Comparison of ENCODE assay signal across 10 mouse cellular contexts in the genomic region with DNA sequence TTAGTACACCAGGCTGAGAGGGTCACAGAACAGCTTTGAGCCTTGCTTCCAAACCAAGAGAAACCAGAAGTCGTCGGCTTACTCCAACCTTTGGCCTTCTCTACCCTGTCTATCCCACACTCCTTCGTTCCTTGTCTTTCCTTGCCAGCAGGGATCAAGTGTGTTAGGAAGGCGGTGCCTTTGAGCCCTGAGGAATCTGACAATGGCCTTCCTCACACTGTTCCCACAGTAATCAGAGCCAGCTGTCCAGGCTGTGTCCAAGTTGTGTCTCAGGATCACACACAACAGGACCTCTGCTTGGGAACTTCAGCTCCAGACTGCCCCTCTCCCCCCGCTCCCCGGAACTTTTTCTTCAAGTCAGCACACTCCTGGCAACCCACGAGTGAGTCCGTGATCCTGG.
DNase-seq lines count a peak whose midpoint lies in the region; ATAC-seq lines count a peak whose summit lies in the region.
"Had no signal": no experiment of that assay in that cellular context is flagged by ENCODE, and none has a peak within 500 bp of the region (broad histone marks: within the 10 kb centered on the region; RNA-seq: fewer than 3 reads in every experiment).

No protein-coding gene starts in this region.

- DNase-seq in lung, postnatal 14 days: peak; percentile 9
- no peak for DNase-seq in lung, adult 18-20 months
- DNase-seq in heart, embryonic 10.5 days (ENCODE audit: low spot score): no peak
- DNase-seq in kidney, adult 8-10 months: peak; percentile 15 to 22
- no peak for DNase-seq in ovary, postnatal 10 days (ENCODE audit: low spot score)
- no peak for DNase-seq in layer of hippocampus, adult 8-10 months (ENCODE audit: low spot score in 2 of 2)
- DNase-seq: cerebellum, adult 11-12 months had no signal

- no peak overlapping the region for H3K4me2 ChIP-seq in stomach, embryonic 16.5 days (ENCODE audit: low read depth, low read length)
- H3K4me2 ChIP-seq: liver, embryonic 15.5 days; midbrain, embryonic 15.5 days had no signal

- H3K9me3 ChIP-seq in heart, embryonic 10.5 days: no peaks in the 10 kb centered on the region
- no peaks in the 10 kb centered on the region for H3K9me3 ChIP-seq in stomach, embryonic 16.5 days (replicated peaks; ENCODE audit: control insufficient read depth, low read length)
- H3K9me3 ChIP-seq: liver, embryonic 15.5 days; midbrain, embryonic 15.5 days had no signal

- no peak overlapping the region for H3K9ac ChIP-seq in stomach, embryonic 16.5 days (ENCODE audit: low read length)
- H3K9ac ChIP-seq: liver, embryonic 15.5 days; midbrain, embryonic 15.5 days had no signal

- H3K27ac ChIP-seq in heart, embryonic 10.5 days: peak overlapping the region; percentile 76; the same call in 1 of the 2 replicates
- H3K27ac ChIP-seq in stomach, embryonic 16.5 days (ENCODE audit: low read length): peak overlapping the region; percentile 29; the same call in 1 of the 2 replicates
- H3K27ac ChIP-seq: liver, embryonic 15.5 days; midbrain, embryonic 15.5 days had no signal

- WGBS in heart, embryonic 10.5 days: 75% methylated on average over 8 of the region's 8 CpGs
- WGBS in stomach, embryonic 16.5 days: 69% methylated on average over 8 of the region's 8 CpGs

- no peaks in the 10 kb centered on the region for H3K27me3 ChIP-seq in heart, embryonic 10.5 days (ENCODE audit: insufficient read depth, poor library complexity, severe bottlenecking)
- no peaks in the 10 kb centered on the region for H3K27me3 ChIP-seq in stomach, embryonic 16.5 days (ENCODE audit: control insufficient read depth, insufficient read depth, low read length)
- H3K27me3 ChIP-seq: liver, embryonic 15.5 days; midbrain, embryonic 15.5 days had no signal

- ATAC-seq in stomach, embryonic 16.5 days (ENCODE audit: insufficient read depth, low FRiP score): no peak
- ATAC-seq: midbrain, embryonic 15.5 days had no signal

- no peak overlapping the region for H3K4me3 ChIP-seq in heart, embryonic 10.5 days
- H3K4me3 ChIP-seq in stomach, embryonic 16.5 days (replicated peaks; ENCODE audit: low read length): no peak overlapping the region
- H3K4me3 ChIP-seq: liver, embryonic 15.5 days; midbrain, embryonic 15.5 days had no signal

- no peaks in the 10 kb centered on the region for H3K36me3 ChIP-seq in heart, embryonic 10.5 days
- H3K36me3 ChIP-seq in stomach, embryonic 16.5 days (ENCODE audit: control insufficient read depth, insufficient read depth, low read length): no peaks in the 10 kb centered on the region
- H3K36me3 ChIP-seq: liver, embryonic 15.5 days; midbrain, embryonic 15.5 days had no signal

- peaks cover 28% of the 10 kb centered on the region for H3K4me1 ChIP-seq in heart, embryonic 10.5 days
- H3K4me1 ChIP-seq in stomach, embryonic 16.5 days (ENCODE audit: control insufficient read depth, insufficient read depth, low read length): peaks cover 26% of the 10 kb centered on the region
- H3K4me1 ChIP-seq: liver, embryonic 15.5 days had no signal

Comparison
In these comparisons a context has a peak if more than half of its experiments do, and no peak if none do; other contexts are left out.
1. DNase-seq: peak in lung, postnatal 14 days (single experiment) and kidney, adult 8-10 months (2 of 2); none in lung, adult 18-20 months (0 of 2), heart, embryonic 10.5 days (single experiment), ovary, postnatal 10 days (single experiment) and layer of hippocampus, adult 8-10 months (0 of 2).